Mouse (Mus musculus): ENCODE measurements around the gene S100a5.
A peak's percentile ranks its signal among the peaks of the same experiment; 100 is the strongest.

S100a5 gene

GRCm38 (mm10) chr3:90600458-90601195, 7.7 kb upstream of the S100a5 start:
- no peak for DNase-seq

DNA sequence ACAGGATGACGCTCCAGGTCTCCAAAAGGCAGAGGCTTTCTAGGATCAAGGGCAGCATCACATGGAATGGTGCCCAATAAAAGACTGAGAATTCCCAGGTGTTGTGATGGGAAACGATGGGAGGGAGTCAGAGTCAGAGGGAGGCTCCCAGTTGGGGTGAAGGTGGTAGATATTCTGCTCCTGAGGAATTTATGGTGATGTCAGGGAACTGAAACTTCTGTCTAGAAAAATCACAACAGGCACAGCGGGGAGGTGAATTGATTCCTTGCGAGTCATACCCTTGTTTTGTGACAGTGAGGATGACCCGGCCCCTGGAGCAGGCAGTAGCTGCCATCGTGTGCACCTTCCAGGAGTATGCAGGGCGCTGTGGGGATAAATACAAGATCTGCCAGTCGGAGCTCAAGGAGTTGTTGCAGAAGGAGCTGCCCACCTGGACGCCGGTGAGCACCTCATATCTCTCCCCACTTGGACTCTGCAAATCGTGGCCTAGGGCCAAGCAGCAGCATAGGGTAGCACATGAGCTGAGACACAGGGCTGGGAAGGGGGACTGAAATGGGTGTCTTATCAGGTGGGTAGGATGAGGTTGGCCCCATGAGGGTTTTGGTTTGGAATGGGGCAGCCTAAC, 6.7 kb upstream of the S100a5 start, which contains the start of gene Gm42674:
Gene Gm42674 (plus strand): TSS at position 419 of the 625 bp plus-strand sequence.
- DNase-seq: no peak

GRCm38 (mm10) chr3:90603623-90604022, 4.7 kb upstream of the S100a5 start, which contains the start of gene S100a4:
TSS of gene S100a4 (plus strand) at chr3:90603771.
- no peak for DNase-seq

- peak; percentile 57 for DNase-seq
Observed at GRCm38 (mm10) chr3:90604416-90604815, 3.9 kb upstream of the S100a5 start.

- DNase-seq: no peak
Observed at GRCm38 (mm10) chr3:90605049-90605448, 3.3 kb upstream of the S100a5 start.

DNA sequence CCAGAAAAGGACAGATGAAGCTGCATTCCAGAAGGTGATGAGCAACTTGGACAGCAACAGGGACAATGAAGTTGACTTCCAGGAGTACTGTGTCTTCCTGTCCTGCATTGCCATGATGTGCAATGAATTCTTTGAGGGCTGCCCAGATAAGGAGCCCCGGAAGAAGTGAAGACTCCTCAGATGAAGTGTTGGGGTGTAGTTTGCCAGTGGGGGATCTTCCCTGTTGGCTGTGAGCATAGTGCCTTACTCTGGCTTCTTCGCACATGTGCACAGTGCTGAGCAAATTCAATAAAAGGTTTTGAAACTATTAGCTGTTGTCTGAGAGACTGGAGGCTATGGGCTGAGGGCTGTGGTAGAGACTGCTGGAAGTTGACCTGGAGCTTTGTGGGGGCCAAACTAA, 2.6 kb upstream of the S100a5 start:
- DNase-seq: no peak

DNA sequence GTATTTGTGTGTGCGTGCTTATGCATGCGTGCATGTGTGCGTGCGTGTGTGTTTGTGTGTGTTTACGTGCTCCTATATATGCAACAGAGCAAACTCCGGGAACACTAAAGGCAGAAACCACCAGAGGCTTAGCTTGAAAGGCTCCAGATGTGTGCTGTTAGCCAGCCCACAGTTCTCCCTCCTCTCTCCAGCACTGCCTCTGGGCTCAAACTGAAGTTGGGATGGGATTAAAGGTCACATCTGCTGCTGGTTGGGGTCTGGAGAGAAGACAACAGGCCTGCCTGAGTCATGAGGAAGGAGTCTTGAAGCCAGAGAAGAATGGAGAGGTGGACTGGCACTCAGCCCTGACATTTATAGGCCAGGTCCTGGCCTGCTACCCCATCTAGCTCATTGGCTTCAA, 2.1 kb upstream of the S100a5 start:
- no peak for DNase-seq

DNA sequence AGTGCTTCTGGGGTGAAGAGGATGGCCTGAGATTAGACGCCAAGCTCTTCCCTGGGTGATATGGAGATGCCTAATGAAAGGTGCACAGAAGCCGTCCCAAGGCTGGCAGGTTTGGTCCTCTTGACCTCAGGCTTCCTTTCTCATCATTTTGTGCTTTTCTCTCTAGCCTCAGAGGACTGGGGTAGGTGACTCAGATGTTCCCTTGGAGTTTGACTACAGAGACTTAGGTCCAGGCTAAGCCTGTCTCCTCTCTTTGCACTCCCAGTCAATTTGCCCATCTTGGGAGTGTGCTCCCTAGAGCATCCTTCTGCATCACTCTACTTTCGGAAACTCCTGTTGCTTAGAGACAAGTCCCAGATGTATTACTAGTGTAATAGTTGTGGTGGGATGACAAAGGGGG, 962 bp upstream of the S100a5 start:
- no peak for DNase-seq

DNA sequence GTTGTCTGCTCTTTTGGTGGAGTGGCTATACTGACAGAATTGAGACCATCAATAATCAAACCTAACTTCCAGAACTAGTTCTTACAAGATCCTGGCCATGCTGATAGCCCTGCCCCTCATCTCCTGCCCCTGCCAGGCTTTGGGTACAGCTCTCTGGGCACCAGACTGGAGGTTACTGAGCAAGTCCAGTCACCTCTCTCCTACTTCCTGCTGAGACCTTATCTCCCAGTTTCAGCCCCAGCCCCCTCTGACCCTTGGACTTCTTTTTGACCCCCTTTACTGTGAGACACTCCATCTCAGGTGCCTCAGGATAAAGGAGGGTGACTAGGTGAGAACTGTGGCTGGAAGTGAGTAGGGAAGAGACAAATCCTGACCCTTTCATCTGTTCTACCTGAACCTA, 779 bp downstream of the S100a5 start:
- DNase-seq: no peak

DNA sequence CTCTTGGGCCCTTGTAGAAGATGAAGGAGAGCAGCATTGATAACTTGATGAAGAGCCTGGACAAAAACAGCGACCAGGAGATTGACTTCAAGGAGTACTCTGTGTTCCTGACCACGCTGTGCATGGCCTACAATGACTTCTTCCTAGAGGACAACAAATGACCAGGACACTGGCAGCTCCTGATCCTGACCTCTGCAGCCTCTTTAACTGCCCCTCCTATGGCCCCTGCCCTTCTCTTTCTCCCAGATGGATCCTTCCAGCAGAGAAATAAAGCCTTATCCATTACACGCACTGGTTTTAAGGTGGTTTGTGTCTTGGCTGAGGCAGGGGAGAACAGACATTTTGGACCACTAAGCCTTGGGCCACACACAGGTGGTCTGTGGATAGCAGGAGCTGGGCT, 3.2 kb downstream of the S100a5 start:
- DNase-seq: no peak

GRCm38 (mm10) chr3:90612061-90612460, 3.7 kb downstream of the S100a5 start:
- no peak for DNase-seq

DNA sequence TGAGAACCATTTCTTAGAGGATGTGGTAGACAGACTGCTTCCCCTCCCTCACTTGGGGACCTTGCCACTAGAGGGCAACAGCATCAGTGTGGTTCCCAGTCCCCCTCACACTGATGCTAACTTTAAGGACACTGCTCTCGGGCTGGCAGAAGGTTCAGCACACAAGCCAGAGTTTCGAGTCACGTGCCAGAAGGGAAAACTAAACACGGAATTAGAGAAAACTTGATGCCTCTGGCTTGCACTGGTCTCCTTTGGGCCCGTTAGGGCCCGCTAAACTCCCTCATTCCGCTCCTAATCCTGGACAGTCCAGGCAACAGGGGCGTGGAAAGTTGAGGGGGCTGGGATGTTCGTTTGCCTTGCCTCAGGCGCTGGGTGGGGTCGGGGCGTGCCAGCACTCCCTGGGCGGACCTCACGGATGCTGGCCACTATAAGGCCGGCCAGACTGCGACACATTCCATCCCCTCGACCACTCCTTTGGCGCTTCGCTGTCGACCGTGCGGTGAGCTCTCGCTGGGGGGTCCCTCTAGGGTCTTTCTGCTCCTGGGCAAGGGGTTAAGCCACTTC, 4.5 kb downstream of the S100a5 start, which contains the start of gene S100a6:
Gene S100a6 (plus strand): TSS at position 155 of the 564 bp plus-strand sequence.
- peak; percentile 61 for DNase-seq

- DNase-seq: no peak
Observed at GRCm38 (mm10) chr3:90613461-90614147, 5.3 kb downstream of the S100a5 start.

DNA sequence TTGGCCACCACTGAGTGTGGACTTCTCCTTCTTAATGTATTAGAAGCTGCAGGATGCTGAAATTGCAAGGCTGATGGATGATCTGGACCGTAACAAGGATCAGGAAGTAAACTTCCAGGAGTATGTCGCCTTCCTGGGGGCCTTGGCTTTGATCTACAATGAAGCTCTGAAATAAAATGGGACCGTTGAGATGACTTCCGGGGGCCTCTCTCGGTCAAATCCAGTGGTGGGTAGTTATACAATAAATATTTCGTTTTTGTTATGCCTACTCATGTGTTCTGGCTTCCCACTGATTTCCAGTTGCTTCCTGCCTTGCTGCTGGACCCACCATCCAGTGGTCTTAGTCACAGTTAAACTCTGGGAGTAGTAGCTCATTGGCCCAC, 5.8 kb downstream of the S100a5 start:
- DNase-seq: no peak

GRCm38 (mm10) chr3:90614611-90615251, 6.4 kb downstream of the S100a5 start:
- DNase-seq: no peak

GRCm38 (mm10) chr3:90615415-90615814, 7.1 kb downstream of the S100a5 start:
- DNase-seq: peak; percentile 80

DNA sequence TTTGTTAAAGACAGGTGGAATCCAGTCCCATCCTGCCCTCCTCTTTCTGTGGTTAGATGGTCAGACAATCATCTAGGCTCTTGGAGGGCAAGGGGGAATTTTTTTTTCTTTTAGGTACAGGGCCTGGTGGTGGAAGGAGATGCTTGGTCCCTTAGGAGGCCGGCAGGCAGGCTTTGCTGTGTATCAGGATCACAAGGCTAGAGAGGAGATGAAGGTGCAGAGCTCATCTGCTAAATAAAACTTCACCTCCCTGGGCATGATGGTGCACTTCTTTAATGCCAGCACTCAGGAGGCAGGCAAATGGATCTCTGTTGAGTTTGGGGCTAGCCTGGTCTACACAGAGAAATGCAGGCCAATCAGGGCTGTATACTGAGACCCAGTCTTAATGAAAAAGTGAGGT, 7.6 kb downstream of the S100a5 start:
- DNase-seq: no peak

DNA sequence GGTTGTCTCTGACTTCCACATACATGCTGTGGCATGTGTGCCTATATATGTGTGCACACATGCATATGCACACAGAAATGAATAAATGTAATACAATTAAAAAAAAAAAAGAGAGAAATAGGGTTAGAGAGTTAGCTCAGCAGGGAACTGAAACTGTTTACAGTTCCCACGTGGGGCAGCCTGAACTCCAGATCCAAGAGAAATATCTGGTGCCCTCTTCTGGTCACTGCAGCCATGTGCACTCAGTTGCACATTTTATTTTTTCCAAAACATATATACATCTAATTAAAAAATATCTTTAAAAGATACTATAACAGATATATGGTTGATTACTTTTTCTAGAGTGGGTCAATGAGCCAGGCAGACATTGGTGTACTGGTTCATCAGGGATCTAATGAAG, 9.3 kb downstream of the S100a5 start:
- DNase-seq: no peak

DNA sequence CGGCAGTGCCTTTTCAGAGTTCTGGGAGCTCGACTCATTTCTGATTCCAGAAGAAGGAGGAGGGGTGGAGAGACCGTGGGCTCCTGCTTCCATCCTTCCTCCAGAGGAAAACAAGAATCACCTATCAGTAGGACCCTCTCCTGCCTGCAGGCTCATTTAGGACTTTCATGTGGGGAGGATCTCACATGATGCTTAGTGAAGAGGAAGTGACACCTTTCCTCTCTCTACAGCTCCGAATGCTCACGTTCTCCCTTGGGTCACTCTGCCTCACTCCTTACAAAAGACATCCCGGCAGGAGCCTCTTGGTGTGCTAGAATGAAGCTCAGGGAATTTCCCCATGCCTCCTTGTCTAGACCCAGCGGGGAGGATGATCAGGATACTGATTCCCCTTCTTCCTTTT, 13.2 kb downstream of the S100a5 start:
- DNase-seq: no peak

- DNase-seq: peak; percentile 29
Observed at GRCm38 (mm10) chr3:90623435-90624071, 15.2 kb downstream of the S100a5 start.

- DNase-seq: no peak
Observed at GRCm38 (mm10) chr3:90625496-90625895, 17.2 kb downstream of the S100a5 start.

DNA sequence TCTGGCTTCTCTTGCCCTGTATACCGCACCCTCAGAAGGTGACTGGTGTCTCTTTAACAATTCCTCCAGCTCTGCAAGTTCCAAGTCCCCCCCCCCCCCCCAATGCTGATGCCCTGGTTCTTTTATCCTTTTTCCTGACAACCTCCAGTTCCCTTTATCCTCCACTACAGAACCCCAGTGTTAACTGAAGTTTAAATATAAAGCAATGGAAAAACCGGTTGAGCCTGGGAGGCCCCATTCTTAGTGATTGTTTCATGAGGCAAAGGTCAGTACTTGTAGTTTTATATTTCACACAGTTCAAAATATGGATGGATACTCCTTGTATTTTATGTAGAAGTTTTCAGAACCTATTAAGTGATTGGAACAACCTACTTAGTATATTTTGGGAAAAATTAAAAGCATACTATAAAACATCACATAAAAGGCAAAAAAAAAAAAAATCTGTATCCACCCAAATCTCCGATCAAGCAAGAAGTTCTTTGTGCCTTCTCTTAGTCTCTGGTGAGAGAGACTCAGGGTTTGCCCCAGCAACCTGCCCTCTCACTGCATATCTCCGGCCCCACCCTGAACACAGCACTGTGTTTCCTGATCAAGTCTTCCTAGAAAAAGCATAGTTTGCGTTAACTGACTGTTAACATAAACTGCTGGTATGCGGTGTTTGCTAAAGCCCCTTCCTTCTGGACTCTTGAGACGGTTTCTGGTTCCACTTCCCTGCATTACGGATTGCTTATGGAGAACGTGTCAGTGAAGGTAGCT, 18.1 kb downstream of the S100a5 start:
- no peak for DNase-seq
